Mouse (Mus musculus) spleen, adult 2 months (tissue): ENCODE measurements around the gene Trp73. TPM values are rescaled to one million over a fixed set of nuclear protein-coding genes. Genes with fewer than 3 reads are reported as not detected.

Source experiments
- DNase-seq, 2 experiments: peaks; one replicate each; pipeline versions ENCODE4 v3.0.0 to v3.0.0-alpha.2; 2012 to 2021; ENCODE audit warnings: low spot score in 2 of 2, low read depth in 1 of 2
- H3K27ac ChIP-seq: fragments of 200-500 bp; 2 replicates; pipeline ENCODE4 v1.5.1; 2012; ENCODE audit warnings: low read length, inconsistent platforms; ENCODE audit not compliant: insufficient read depth
- H3K27me3 ChIP-seq: fragments of 200-500 bp; 2 replicates; pipeline ENCODE4 v1.6.1; 2012; ENCODE audit warnings: mild to moderate bottlenecking, moderate library complexity, low read length, inconsistent platforms; ENCODE audit not compliant: control insufficient read depth, insufficient read depth
- H3K36me3 ChIP-seq: fragments of 200-500 bp; 2 replicates; pipeline ENCODE4 v1.6.1; 2012; ENCODE audit warnings: mild to moderate bottlenecking, low read length, inconsistent platforms; ENCODE audit not compliant: control insufficient read depth, insufficient read depth
- H3K4me1 ChIP-seq: fragments of 200-500 bp; 2 replicates; pipeline ENCODE4 v1.6.1; 2011; ENCODE audit warnings: inconsistent platforms; ENCODE audit not compliant: control insufficient read depth, insufficient read depth, insufficient read length
- H3K4me3 ChIP-seq: fragments of 200-500 bp; 2 replicates; pipeline ENCODE4 v1.5.1; 2011; ENCODE audit warnings: mild to moderate bottlenecking, inconsistent platforms; ENCODE audit not compliant: insufficient read depth, insufficient read length; ENCODE audit errors: extremely low read depth
- CTCF ChIP-seq: fragments of 200-500 bp; IDR thresholded peaks from 2 replicates; pipeline ENCODE4 v1.5.1; 2011; ENCODE audit warnings: mild to moderate bottlenecking, inconsistent platforms; ENCODE audit not compliant: insufficient read depth, insufficient read length, insufficient replicate concordance; ENCODE audit errors: extremely low read depth
- POLR2A ChIP-seq: fragments of 200-500 bp; IDR thresholded peaks from 2 replicates; pipeline ENCODE4 v1.6.1; 2011; ENCODE audit warnings: low read depth, low read length, inconsistent platforms
- WGBS: fragments of 180-500 bp; shearing (Covaris S2); methylation state at CpG from one replicate; pipeline ENCODE4 v1.1.7; 2018; 5-methylcytosine and 5-hydroxymethylcytosine counted together
- polyA plus RNA-seq: library from polyadenylated mRNA; depleted of rRNA; stranded (reverse); fragments of >200 nt; gene quantifications from 2 replicates; pipeline ENCODE4 v1.2.3, GENCODE M21; 2012

Gene Trp73
- polyA plus RNA-seq, 1 experiment, result 0.34 TPM

- H3K36me3 ChIP-seq, result no peaks in the 10 kb centered on the region
- H3K4me1 ChIP-seq, result no peaks in the 10 kb centered on the region
- peaks cover 4% of the 10 kb centered on the region for H3K27me3 ChIP-seq
- H3K27ac ChIP-seq, result no peak overlapping the region
- H3K4me3 ChIP-seq, result no peak overlapping the region
- TF ChIP-seq CTCF, result no peak
- no peak for TF ChIP-seq POLR2A
- no peak for DNase-seq
- 72% methylated on average over 4 of the region's 4 CpGs for WGBS
Observed at GRCm38 (mm10) chr4:154131894-154132293, 8.1 kb downstream of the Trp73 start.

DNA sequence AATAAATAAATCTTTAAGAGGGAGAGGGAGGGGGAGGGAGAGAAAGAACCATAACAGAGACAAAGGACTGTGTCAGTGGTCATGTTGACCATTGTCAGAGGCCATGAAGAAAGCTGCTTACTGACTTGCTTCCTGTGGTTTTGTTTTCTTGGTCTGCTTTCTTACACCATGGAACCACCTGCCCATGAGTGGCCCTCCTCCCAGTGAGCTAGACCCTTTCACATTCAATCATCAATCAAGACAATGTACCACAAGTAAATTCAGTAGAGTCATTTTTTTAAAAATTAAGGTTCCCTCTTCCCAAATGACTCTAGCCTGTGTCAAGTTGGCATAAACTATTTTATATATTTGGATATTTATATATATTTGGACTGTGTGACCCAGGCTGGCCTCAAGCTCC is 10.1 kb downstream of the Trp73 start:
- TF ChIP-seq CTCF, result no peak
- TF ChIP-seq POLR2A, result no peak
- no peaks in the 10 kb centered on the region for H3K36me3 ChIP-seq
- no peak for DNase-seq
- H3K4me1 ChIP-seq, result no peaks in the 10 kb centered on the region
- H3K27me3 ChIP-seq, result no peaks in the 10 kb centered on the region
- no peak overlapping the region for H3K27ac ChIP-seq
- H3K4me3 ChIP-seq, result no peak overlapping the region

DNA sequence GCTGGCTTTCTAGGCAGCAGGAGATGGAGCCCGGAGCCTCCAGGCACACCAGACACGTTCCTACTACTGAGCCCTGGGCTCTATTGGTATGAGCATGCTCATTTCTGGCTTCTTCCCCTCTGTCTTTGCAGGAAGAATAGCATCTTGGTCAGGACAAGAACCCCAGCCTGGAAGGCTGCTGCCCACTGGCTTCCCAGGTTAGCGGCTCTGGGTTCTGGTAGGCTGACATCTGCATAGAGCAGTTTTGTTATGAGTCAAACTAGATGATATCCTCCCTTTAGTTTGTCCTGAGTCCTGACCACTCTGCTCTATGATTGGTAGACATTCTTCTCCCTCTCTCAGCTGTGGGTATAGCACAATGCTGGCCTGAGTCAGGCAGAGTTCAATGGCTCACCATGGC is 12.7 kb downstream of the Trp73 start:
- Histone ChIP-seq H3K27ac (no peak overlapping the region), H3K36me3 (no peaks in the 10 kb centered on the region), H3K27me3 (no peaks in the 10 kb centered on the region), H3K4me3 (no peak overlapping the region), H3K4me1 (no peaks in the 10 kb centered on the region)
- no peak for DNase-seq
- TF ChIP-seq POLR2A, result no peak
- no peak for TF ChIP-seq CTCF
- WGBS, result 77% methylated on average over 3 of the region's 3 CpGs

DNA sequence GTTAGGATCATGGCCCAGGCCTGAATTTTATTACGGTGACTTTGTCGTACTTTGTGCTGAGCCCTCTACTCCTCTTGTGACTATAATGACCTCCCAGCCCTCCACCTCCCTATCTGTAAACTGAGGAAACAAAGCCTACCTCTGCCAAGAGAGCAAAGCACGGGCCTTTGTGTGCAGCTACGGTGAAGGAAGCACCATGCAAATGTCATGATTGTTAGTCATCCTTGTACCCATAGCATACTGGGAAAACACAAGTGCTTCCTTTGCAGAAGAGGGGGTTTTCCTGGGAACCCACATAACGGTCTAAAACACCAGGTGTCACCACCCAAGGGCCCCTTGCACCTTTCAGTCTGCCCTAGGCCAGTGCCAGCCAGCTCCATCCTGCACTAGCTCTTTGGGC is 14.8 kb downstream of the Trp73 start:
- no peak for DNase-seq
- no peak for TF ChIP-seq POLR2A
- no peak for TF ChIP-seq CTCF
- 64% methylated on average over 5 of the region's 5 CpGs for WGBS
- Histone ChIP-seq H3K27me3 (no peaks in the 10 kb centered on the region), H3K4me1 (no peaks in the 10 kb centered on the region), H3K36me3 (no peaks in the 10 kb centered on the region), H3K4me3 (no peak overlapping the region), H3K27ac (no peak overlapping the region)

- TF ChIP-seq POLR2A (no peak), CTCF (no peak)
- no peaks in the 10 kb centered on the region for H3K4me1 ChIP-seq
- no peaks in the 10 kb centered on the region for H3K36me3 ChIP-seq
- H3K27me3 ChIP-seq, result no peaks in the 10 kb centered on the region
- H3K4me3 ChIP-seq, result no peak overlapping the region
- 35% methylated on average over 6 of the region's 6 CpGs for WGBS
- H3K27ac ChIP-seq, result no peak overlapping the region
- no peak for DNase-seq
Observed at GRCm38 (mm10) chr4:154123553-154123952, 16.5 kb downstream of the Trp73 start.

DNA sequence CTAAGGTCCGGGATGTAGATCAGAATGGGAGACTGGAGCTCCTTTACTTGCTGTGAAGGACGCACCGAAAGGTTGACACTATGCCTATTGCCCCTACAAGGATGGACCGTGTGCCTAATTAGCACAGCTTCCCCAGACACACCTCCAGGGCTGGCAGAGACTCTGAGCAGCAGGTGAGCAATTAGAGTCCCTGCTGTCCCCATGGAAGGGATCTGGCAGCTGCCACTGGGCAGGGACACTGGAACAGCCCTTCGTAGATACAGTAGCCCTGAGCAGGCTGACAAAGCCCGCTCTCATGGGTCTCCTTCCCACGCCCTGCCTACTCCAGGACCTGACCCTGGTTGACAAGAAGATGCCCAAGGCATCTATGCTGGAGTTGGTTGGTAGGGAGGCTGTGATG is 17.6 kb downstream of the Trp73 start:
- Histone ChIP-seq H3K4me1 (no peaks in the 10 kb centered on the region), H3K4me3 (no peak overlapping the region), H3K27ac (no peak overlapping the region), H3K27me3 (no peaks in the 10 kb centered on the region), H3K36me3 (no peaks in the 10 kb centered on the region)
- no peak for DNase-seq
- no peak for TF ChIP-seq CTCF
- TF ChIP-seq POLR2A, result no peak
- WGBS, result 79% methylated on average over 7 of the region's 7 CpGs

GRCm38 (mm10) chr4:154121800-154122199 is 18.2 kb downstream of the Trp73 start:
- H3K36me3 ChIP-seq, result no peaks in the 10 kb centered on the region
- DNase-seq, result no peak
- no peak overlapping the region for H3K27ac ChIP-seq
- no peaks in the 10 kb centered on the region for H3K27me3 ChIP-seq
- no peaks in the 10 kb centered on the region for H3K4me1 ChIP-seq
- WGBS, result 75% methylated on average over 11 of the region's 11 CpGs
- no peak overlapping the region for H3K4me3 ChIP-seq
- TF ChIP-seq CTCF (no peak), POLR2A (no peak)
